Mouse (Mus musculus) spleen, adult 12 weeks (tissue): ENCODE measurements around the gene Kcnip2.
A peak's percentile ranks its signal among the peaks of the same experiment; 100 is the strongest.
"Not testable (repeated sequence)": the region's sequence is repeated elsewhere in the genome, so short reads cannot be mapped to it uniquely, and the experiment has no call there.

ENCODE experiments used
- DNase-seq: peaks from one replicate; pipeline ENCODE4 v3.0.0; 2022; ENCODE audit warnings: low spot score

Kcnip2 gene

GRCm38 (mm10) chr19:45811028-45811674 is 4.7 kb downstream of the Kcnip2 start:
- no peak for DNase-seq

- DNase-seq, result no peak
Measured at GRCm38 (mm10) chr19:45807732-45808131, 8.1 kb downstream of the Kcnip2 start.

GRCm38 (mm10) chr19:45805817-45806216 is 10.0 kb downstream of the Kcnip2 start:
- not testable (repeated sequence) for DNase-seq

- no peak for DNase-seq
Measured at GRCm38 (mm10) chr19:45804593-45805368, 11.1 kb downstream of the Kcnip2 start.

- DNase-seq, result no peak
Measured at GRCm38 (mm10) chr19:45803408-45803807, 12.5 kb downstream of the Kcnip2 start.

- DNase-seq, result no peak
Measured at GRCm38 (mm10) chr19:45802702-45803101, 13.2 kb downstream of the Kcnip2 start.

- DNase-seq, result no peak
Measured at GRCm38 (mm10) chr19:45796879-45797278, 19.0 kb downstream of the Kcnip2 start.

GRCm38 (mm10) chr19:45796061-45796556 is 19.8 kb downstream of the Kcnip2 start:
- DNase-seq, result no peak

- DNase-seq, result no peak
Measured at GRCm38 (mm10) chr19:45795406-45795944, 20.4 kb downstream of the Kcnip2 start.

GRCm38 (mm10) chr19:45794718-45795117 is 21.1 kb downstream of the Kcnip2 start:
- DNase-seq, result no peak

- DNase-seq, result no peak
Measured at GRCm38 (mm10) chr19:45792404-45792803, 23.5 kb downstream of the Kcnip2 start.

GRCm38 (mm10) chr19:45789888-45790874 is 25.7 kb downstream of the Kcnip2 start:
- DNase-seq, result no peak

GRCm38 (mm10) chr19:45789365-45789764 is 26.5 kb downstream of the Kcnip2 start:
- DNase-seq, result no peak

GRCm38 (mm10) chr19:45788337-45788736 is 27.5 kb downstream of the Kcnip2 start:
- DNase-seq, result no peak

GRCm38 (mm10) chr19:45787450-45787849 is 28.4 kb downstream of the Kcnip2 start:
- no peak for DNase-seq

GRCm38 (mm10) chr19:45785470-45785869 is 30.4 kb downstream of the Kcnip2 start:
- no peak for DNase-seq

- DNase-seq, result no peak
Measured at GRCm38 (mm10) chr19:45783933-45784576, 31.8 kb downstream of the Kcnip2 start.

- DNase-seq, result peak; percentile 96
Measured at GRCm38 (mm10) chr19:45783181-45783932, 32.5 kb downstream of the Kcnip2 start, which contains the start of gene Mgea5. TSS of gene Mgea5 (minus strand) at chr19:45783837.

GRCm38 (mm10) chr19:45782315-45783001 is 33.4 kb downstream of the Kcnip2 start:
- DNase-seq, result peak; percentile 63

GRCm38 (mm10) chr19:45781676-45782075 is 34.2 kb downstream of the Kcnip2 start:
- no peak for DNase-seq
